Mouse (Mus musculus) lung, postnatal 0 days (tissue): ENCODE data around the gene Adh4.

Experiments used
- CTCF ChIP-seq: IDR thresholded peaks from 2 replicates; pipeline ENCODE4 v1.5.1; 2016; ENCODE audit warnings: antibody characterized with exemption, mild to moderate bottlenecking
- EP300 ChIP-seq: IDR thresholded peaks from 2 replicates; pipeline ENCODE4 v1.6.1; 2016; ENCODE audit warnings: antibody characterized with exemption, mild to moderate bottlenecking, control low read depth

DNA sequence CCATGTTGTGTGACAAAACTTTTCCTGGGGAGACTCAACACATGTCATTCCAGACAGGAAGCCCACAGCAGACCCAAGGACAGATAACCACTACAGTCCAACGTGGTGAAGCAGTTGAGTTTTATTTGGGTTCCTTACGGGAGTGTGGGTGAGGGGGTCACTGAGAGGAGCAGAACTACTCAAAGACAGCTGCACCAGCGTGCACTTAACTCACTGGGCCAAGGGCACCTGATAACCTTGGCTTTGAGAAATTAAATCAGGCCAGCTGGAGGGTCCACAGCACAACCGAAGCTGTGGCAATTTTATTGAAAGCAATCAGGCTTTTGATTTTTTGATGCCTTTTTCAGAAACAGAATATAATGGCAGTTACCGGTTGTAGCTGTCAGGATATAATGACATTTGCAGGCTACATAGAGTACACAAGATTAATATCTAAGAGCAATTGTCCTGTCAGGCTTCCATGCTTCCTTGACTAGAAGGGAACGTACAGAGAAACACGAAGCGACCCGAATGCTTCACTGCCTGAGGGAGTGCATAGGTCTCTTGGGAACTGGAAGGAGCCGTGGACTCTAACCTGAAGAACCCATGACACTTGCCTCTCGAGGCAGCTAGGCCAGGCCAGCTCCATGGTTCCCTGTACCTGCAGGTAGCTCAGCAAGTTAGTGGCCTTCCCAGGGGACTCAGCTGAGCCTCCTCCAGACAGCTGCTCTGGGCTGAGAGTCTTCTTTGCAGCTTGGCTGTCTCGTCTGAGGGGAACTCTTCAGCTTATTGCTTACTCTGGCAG is 33.0 kb downstream of the Adh4 start:
- no peak for TF ChIP-seq CTCF
- TF ChIP-seq EP300, result no peak
